Mouse (Mus musculus): ENCODE results near the gene Scaper. TPM values are rescaled to one million over a fixed set of nuclear protein-coding genes. Genes with fewer than 3 reads are reported as not detected.
A peak's percentile ranks its signal among the peaks of the same experiment; 100 is the strongest.

Scaper gene
- polyA plus RNA-seq, 1 experiment from 2014 or later: 11.3 TPM

DNA sequence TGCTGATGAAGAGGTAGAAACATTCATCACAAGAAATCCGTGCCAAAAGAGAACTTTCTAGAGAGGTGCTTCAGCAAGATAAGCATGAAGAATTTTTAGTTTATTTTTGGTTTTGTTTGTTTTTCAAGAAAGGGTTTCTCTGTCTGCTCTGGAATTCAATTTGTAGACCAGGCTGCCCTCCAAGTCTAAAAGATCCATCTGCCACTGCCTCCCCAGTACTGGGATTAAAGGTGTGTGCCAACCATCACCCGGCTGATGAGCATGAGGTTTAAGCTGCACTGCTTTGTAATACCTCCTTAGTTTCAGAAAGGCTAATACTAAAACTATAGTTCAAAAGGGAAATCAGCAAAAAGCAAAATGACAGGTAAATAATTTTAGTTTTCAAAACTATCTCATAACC lies 35.0 kb downstream of the Scaper start:
- H3K9me3 ChIP-seq (ENCODE audit: control insufficient read depth, low read length): no peaks in the 10 kb centered on the region
- DNase-seq (ENCODE audit: low spot score, missing footprints) (no peak), ATAC-seq (ENCODE audit: low FRiP score) (no peak)
- H3K4me2 ChIP-seq: no peak overlapping the region
- H3K27me3 ChIP-seq (ENCODE audit: control insufficient read depth, insufficient read depth, low read length): no peaks in the 10 kb centered on the region
- 82% methylated on average over 2 of the region's 2 CpGs for WGBS
- H3K9ac ChIP-seq (ENCODE audit: low read length): no peak overlapping the region
- no peak overlapping the region for H3K4me3 ChIP-seq (ENCODE audit: low read depth, low read length)
- no peak overlapping the region for H3K27ac ChIP-seq (ENCODE audit: low read depth, low read length)
- no peaks in the 10 kb centered on the region for H3K4me1 ChIP-seq (ENCODE audit: control insufficient read depth, insufficient read depth, low read length)
- no peaks in the 10 kb centered on the region for H3K36me3 ChIP-seq (ENCODE audit: control insufficient read depth, insufficient read depth, low read length)

DNA sequence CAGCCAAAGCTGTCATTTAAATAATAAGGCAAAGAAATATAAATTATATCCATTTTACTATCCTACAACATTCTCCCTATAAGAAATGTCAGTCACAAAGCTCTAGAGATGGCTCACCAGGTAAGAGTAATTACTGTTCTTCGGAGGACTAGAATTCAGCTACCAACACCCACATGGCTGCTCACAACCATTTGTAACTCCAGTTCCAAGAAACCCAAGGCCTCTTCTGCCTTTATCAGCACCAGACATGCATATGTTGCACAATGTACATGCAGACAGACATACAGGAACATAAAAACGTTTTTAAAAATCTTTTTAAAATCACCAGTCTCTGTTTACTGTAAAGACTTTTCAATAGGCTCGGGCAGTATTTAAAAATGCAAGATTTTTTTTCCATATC lies 36.3 kb downstream of the Scaper start:
- ATAC-seq (ENCODE audit: low FRiP score): no peak
- no peaks in the 10 kb centered on the region for H3K9me3 ChIP-seq (ENCODE audit: control insufficient read depth, low read length)
- peak; percentile 4 for DNase-seq (ENCODE audit: low spot score, missing footprints)
- no peak overlapping the region for H3K4me2 ChIP-seq
- H3K36me3 ChIP-seq (ENCODE audit: control insufficient read depth, insufficient read depth, low read length): no peaks in the 10 kb centered on the region
- H3K4me1 ChIP-seq (ENCODE audit: control insufficient read depth, insufficient read depth, low read length): no peaks in the 10 kb centered on the region
- no peak overlapping the region for H3K9ac ChIP-seq (ENCODE audit: low read length)
- H3K27me3 ChIP-seq (ENCODE audit: control insufficient read depth, insufficient read depth, low read length): no peaks in the 10 kb centered on the region
- 74% methylated on average over 3 of the region's 3 CpGs for WGBS
- no peak overlapping the region for H3K4me3 ChIP-seq (ENCODE audit: low read depth, low read length)
- H3K27ac ChIP-seq (ENCODE audit: low read depth, low read length): no peak overlapping the region

DNA sequence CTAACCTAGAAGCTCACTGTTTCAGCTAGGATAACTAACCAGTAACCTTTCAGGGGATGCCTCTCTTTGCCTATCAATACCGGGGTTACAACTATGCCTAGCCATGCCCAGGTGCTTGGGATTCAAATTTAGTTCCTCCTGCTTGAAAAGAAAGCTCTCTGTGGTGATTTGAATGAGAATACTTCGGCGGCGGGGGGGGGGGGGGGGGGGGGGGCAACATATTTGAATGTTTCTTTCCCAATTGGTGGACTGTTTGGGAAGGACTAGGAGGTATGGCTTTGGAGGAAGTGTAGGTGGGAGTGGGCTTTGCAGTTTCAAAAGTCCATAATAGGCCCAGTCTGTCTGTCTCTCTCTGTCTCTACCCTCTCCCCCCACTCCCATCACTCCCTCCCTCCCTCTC lies 37.4 kb downstream of the Scaper start:
- H3K4me3 ChIP-seq (ENCODE audit: low read depth, low read length): no peak overlapping the region
- H3K36me3 ChIP-seq (ENCODE audit: control insufficient read depth, insufficient read depth, low read length): no peaks in the 10 kb centered on the region
- ATAC-seq (ENCODE audit: low FRiP score) (no peak), DNase-seq (ENCODE audit: low spot score, missing footprints) (no peak)
- H3K9me3 ChIP-seq (ENCODE audit: control insufficient read depth, low read length): no peaks in the 10 kb centered on the region
- 35% methylated on average over 4 of the region's 4 CpGs for WGBS
- H3K27ac ChIP-seq (ENCODE audit: low read depth, low read length): no peak overlapping the region
- H3K4me2 ChIP-seq: no peak overlapping the region
- no peaks in the 10 kb centered on the region for H3K4me1 ChIP-seq (ENCODE audit: control insufficient read depth, insufficient read depth, low read length)
- H3K9ac ChIP-seq (ENCODE audit: low read length): no peak overlapping the region
- no peaks in the 10 kb centered on the region for H3K27me3 ChIP-seq (ENCODE audit: control insufficient read depth, insufficient read depth, low read length)

DNA sequence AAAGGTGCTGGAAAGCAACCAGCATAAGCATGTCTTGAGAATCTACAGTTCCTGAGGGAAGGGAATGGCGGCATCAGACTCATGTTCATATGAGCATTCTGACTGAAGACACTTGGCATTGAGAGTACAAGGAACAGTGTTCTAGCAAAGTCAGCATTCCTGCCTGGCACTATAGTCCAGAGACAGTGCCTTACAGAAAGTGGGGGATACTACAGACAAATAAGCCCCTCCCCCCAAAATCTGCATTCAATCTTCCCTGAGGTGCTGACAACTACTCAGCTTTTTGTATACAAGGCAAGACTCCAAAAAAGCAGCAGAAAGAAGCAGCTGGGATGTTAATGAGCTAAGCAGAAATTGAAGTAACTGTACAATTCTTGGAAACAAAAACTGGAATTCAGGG lies 59.9 kb downstream of the Scaper start:
- no peaks in the 10 kb centered on the region for H3K36me3 ChIP-seq (ENCODE audit: control insufficient read depth, insufficient read depth, low read length)
- H3K27ac ChIP-seq (ENCODE audit: low read depth, low read length): no peak overlapping the region
- no peaks in the 10 kb centered on the region for H3K9me3 ChIP-seq (ENCODE audit: control insufficient read depth, low read length)
- 86% methylated on average over 1 of the region's 1 CpGs for WGBS
- no peak overlapping the region for H3K4me3 ChIP-seq (ENCODE audit: low read depth, low read length)
- no peak for DNase-seq (ENCODE audit: low spot score, missing footprints)
- H3K27me3 ChIP-seq (ENCODE audit: control insufficient read depth, insufficient read depth, low read length): no peaks in the 10 kb centered on the region
- H3K4me1 ChIP-seq (ENCODE audit: control insufficient read depth, insufficient read depth, low read length): no peaks in the 10 kb centered on the region
- no peak overlapping the region for H3K4me2 ChIP-seq
- no peak overlapping the region for H3K9ac ChIP-seq (ENCODE audit: low read length)
- ATAC-seq (ENCODE audit: low FRiP score): no peak

DNA sequence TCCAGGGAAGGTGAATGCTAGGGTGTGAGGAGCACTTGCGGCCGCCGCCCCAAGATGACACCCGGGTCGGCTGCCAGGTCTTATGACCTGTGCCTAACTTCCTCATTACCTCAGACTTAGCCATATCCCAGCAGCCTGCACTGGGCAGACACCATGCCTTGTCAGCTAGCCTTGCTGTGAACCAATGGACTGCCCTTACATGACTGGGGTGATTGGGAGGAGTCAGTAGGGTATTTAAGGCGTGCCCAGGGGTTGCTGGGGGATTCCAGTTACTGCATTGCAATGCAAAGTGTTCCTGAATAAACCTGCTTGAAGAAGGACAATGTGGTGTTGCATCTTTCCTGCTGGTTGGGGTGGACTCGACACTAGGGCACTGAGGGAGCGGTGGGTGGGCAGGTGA lies 148.5 kb downstream of the Scaper start:
- no peaks in the 10 kb centered on the region for H3K9me3 ChIP-seq (ENCODE audit: control insufficient read depth, low read length)
- H3K36me3 ChIP-seq (ENCODE audit: control insufficient read depth, insufficient read depth, low read length): no peaks in the 10 kb centered on the region
- H3K4me3 ChIP-seq (ENCODE audit: low read depth, low read length): no peak overlapping the region
- no peak overlapping the region for H3K27ac ChIP-seq (ENCODE audit: low read depth, low read length)
- no peak overlapping the region for H3K9ac ChIP-seq (ENCODE audit: low read length)
- DNase-seq (ENCODE audit: low spot score, missing footprints) (no peak), ATAC-seq (ENCODE audit: low FRiP score) (no peak)
- 84% methylated on average over 8 of the region's 8 CpGs for WGBS
- no peak overlapping the region for H3K4me2 ChIP-seq
- H3K4me1 ChIP-seq (ENCODE audit: control insufficient read depth, insufficient read depth, low read length): no peaks in the 10 kb centered on the region
- H3K27me3 ChIP-seq (ENCODE audit: control insufficient read depth, insufficient read depth, low read length): no peaks in the 10 kb centered on the region

DNA sequence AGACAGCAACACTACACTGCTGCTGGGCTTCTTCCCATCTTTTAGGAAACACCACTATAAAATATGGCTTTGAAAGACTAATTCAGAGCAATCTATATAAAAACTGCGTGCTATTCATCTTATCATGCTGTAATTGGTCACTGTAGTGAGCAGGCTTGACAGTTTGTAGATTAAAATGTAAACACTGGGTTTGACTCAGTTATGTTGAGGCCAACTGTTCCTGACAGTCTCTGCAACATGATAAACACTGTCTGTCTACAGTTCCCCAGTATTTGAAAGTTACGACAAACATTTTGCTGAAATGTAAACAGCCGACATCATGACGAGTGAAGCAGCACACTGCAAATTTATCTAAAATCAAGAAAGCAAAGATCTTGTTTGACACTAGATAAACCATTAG lies 225.9 kb downstream of the Scaper start:
- H3K9me3 ChIP-seq (ENCODE audit: control insufficient read depth, low read length): no peaks in the 10 kb centered on the region
- no peaks in the 10 kb centered on the region for H3K27me3 ChIP-seq (ENCODE audit: control insufficient read depth, insufficient read depth, low read length)
- H3K4me1 ChIP-seq (ENCODE audit: control insufficient read depth, insufficient read depth, low read length): no peaks in the 10 kb centered on the region
- H3K4me3 ChIP-seq (ENCODE audit: low read depth, low read length): no peak overlapping the region
- ATAC-seq (ENCODE audit: low FRiP score): no peak
- H3K27ac ChIP-seq (ENCODE audit: low read depth, low read length): no peak overlapping the region
- H3K36me3 ChIP-seq (ENCODE audit: control insufficient read depth, insufficient read depth, low read length): no peaks in the 10 kb centered on the region
- no peak for DNase-seq (ENCODE audit: low spot score, missing footprints)
- H3K4me2 ChIP-seq: no peak overlapping the region
- WGBS: 87% methylated on average over 4 of the region's 4 CpGs
- H3K9ac ChIP-seq (ENCODE audit: low read length): no peak overlapping the region

DNA sequence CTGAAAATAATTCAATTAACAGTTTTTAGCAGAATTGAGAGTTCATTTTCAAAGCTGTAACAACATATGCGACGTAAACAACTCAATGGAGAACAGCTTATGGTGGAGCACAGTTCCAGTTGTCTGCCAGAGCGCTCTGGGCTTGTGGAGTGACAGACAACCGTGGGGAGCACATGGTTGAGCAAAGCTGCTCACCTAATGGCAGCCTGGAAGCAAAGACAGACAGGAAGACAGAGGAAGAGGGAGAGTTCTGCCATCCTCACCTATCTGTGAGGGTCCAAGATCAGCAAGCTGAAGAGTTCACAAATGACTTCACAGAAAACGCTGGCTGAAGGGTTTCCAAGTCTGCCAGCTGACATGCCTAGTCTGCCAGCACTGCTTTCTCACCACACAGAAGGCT lies 227.4 kb downstream of the Scaper start:
- Histone ChIP-seq H3K4me3 (ENCODE audit: low read depth, low read length) (no peak overlapping the region), H3K4me1 (ENCODE audit: control insufficient read depth, insufficient read depth, low read length) (no peaks in the 10 kb centered on the region), H3K27me3 (ENCODE audit: control insufficient read depth, insufficient read depth, low read length) (no peaks in the 10 kb centered on the region), H3K4me2 (no peak overlapping the region), H3K9ac (ENCODE audit: low read length) (no peak overlapping the region), H3K27ac (ENCODE audit: low read depth, low read length) (no peak overlapping the region), H3K36me3 (ENCODE audit: control insufficient read depth, insufficient read depth, low read length) (no peaks in the 10 kb centered on the region), H3K9me3 (ENCODE audit: control insufficient read depth, low read length) (no peaks in the 10 kb centered on the region)
- DNase-seq (ENCODE audit: low spot score, missing footprints): no peak
- no peak for ATAC-seq (ENCODE audit: low FRiP score)
- WGBS: 87% methylated on average over 5 of the region's 5 CpGs

DNA sequence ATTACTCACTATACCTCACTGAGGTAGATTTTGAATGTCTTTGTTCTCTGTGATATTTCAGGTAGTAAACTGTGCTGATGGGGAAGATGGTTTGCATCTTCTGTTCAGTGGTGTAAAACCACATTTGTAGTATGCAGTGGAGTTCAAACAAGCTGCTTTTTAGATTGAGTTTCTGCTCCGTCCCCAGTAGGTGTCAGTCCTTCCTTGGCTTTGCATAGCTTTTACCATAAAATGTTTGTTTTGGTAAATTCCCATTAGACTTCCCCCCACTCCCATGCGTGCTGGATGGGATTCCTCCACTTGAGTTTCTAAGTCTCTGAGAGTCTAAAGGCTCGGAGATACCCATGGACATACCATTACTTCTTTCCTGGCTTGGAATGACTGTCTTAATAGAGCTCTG lies 231.3 kb downstream of the Scaper start:
- 70% methylated on average over 3 of the region's 3 CpGs for WGBS
- H3K9me3 ChIP-seq (ENCODE audit: control insufficient read depth, low read length): no peaks in the 10 kb centered on the region
- DNase-seq (ENCODE audit: low spot score, missing footprints) (no peak), ATAC-seq (ENCODE audit: low FRiP score) (no peak)
- no peaks in the 10 kb centered on the region for H3K27me3 ChIP-seq (ENCODE audit: control insufficient read depth, insufficient read depth, low read length)
- H3K36me3 ChIP-seq (ENCODE audit: control insufficient read depth, insufficient read depth, low read length): no peaks in the 10 kb centered on the region
- H3K9ac ChIP-seq (ENCODE audit: low read length): no peak overlapping the region
- H3K4me2 ChIP-seq: no peak overlapping the region
- no peak overlapping the region for H3K4me3 ChIP-seq (ENCODE audit: low read depth, low read length)
- H3K27ac ChIP-seq (ENCODE audit: low read depth, low read length): no peak overlapping the region
- H3K4me1 ChIP-seq (ENCODE audit: control insufficient read depth, insufficient read depth, low read length): no peaks in the 10 kb centered on the region

DNA sequence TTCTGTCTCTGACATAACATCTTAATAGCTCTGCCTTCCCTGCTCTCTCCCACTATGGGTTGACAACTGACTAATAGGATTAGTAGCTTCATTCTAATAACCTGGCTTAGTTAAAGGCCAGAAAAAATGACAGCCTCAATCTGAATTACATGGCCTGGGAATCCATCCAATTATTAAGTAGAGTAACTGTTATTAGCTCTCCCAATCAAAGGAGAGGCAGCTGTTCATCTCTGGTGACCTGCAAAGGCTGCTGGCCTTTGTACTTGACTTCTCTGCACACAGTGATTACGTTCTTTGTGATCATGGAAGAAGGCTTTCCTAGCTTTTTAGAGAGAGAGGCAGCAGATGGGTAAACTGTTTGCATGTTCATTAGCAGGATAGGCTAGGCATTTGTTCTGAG lies 242.6 kb downstream of the Scaper start:
- ATAC-seq (ENCODE audit: low FRiP score): peak; percentile 63
- DNase-seq (ENCODE audit: low spot score, missing footprints): no peak
- Histone ChIP-seq H3K9ac (ENCODE audit: low read length) (no peak overlapping the region), H3K27me3 (ENCODE audit: control insufficient read depth, insufficient read depth, low read length) (no peaks in the 10 kb centered on the region), H3K4me3 (ENCODE audit: low read depth, low read length) (no peak overlapping the region), H3K36me3 (ENCODE audit: control insufficient read depth, insufficient read depth, low read length) (no peaks in the 10 kb centered on the region), H3K27ac (ENCODE audit: low read depth, low read length) (no peak overlapping the region), H3K4me1 (ENCODE audit: control insufficient read depth, insufficient read depth, low read length) (no peaks in the 10 kb centered on the region), H3K9me3 (ENCODE audit: control insufficient read depth, low read length) (no peaks in the 10 kb centered on the region), H3K4me2 (no peak overlapping the region)
- WGBS: 25% methylated on average over 1 of the region's 1 CpGs

DNA sequence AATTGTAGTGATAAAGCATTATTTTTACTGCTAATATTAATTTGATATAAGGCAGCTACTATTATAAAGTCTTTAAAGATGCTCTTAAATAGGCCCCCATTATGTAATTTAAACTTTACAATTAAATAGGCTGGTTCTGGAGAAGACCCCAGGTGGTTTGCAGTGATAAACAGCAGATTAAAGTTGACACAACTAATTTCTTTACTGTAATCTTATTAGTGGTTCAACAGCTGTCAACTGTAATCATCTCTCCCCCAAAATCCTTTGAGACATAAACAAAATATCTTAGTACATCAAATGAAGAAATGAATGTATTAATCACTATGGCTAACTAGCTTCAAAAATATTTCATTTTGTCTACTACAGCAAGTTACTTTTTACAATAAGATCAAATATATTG lies 260.8 kb downstream of the Scaper start:
- Histone ChIP-seq H3K9me3 (ENCODE audit: control insufficient read depth, low read length) (no peaks in the 10 kb centered on the region), H3K4me3 (ENCODE audit: low read depth, low read length) (no peak overlapping the region), H3K4me2 (no peak overlapping the region), H3K36me3 (ENCODE audit: control insufficient read depth, insufficient read depth, low read length) (no peaks in the 10 kb centered on the region), H3K9ac (ENCODE audit: low read length) (no peak overlapping the region), H3K27me3 (ENCODE audit: control insufficient read depth, insufficient read depth, low read length) (no peaks in the 10 kb centered on the region), H3K4me1 (ENCODE audit: control insufficient read depth, insufficient read depth, low read length) (no peaks in the 10 kb centered on the region), H3K27ac (ENCODE audit: low read depth, low read length) (no peak overlapping the region)
- ATAC-seq (ENCODE audit: low FRiP score) (no peak), DNase-seq (ENCODE audit: low spot score, missing footprints) (no peak)

Measured in midbrain, embryonic 11.5 days (tissue).